Mouse (Mus musculus) heart, postnatal 4 days (tissue): ENCODE measurements around the gene Dab1. TPM values are rescaled to one million over a fixed set of nuclear protein-coding genes. Genes with fewer than 3 reads are reported as not detected.

Experiments used
- DNase-seq: peaks from one replicate; pipeline ENCODE4 v3.0.0; 2021
- total RNA-seq, 2 experiments: library from RNA; stranded (reverse); gene quantifications; 2 replicates each; pipeline ENCODE4 v1.2.3; 2021

Gene Dab1
- total RNA-seq = under 1 TPM; 0.29 to 0.67 TPM

- DNase-seq = no peak
Measured at GRCm38 (mm10) chr4:103619321-103619945, at the start of gene Dab1. Dab1 (plus strand) TSS chr4:103619359.

- peak; percentile 58 for DNase-seq
Measured at GRCm38 (mm10) chr4:103571721-103572352, 47.3 kb upstream of the Dab1 start.

- no peak for DNase-seq
Measured at GRCm38 (mm10) chr4:103575556-103575955, 43.6 kb upstream of the Dab1 start.

- DNase-seq = no peak
Measured at GRCm38 (mm10) chr4:103576305-103576704, 42.9 kb upstream of the Dab1 start.

- no peak for DNase-seq
Measured at GRCm38 (mm10) chr4:103577111-103577815, 41.9 kb upstream of the Dab1 start.

GRCm38 (mm10) chr4:103577821-103578220 lies 41.3 kb upstream of the Dab1 start:
- no peak for DNase-seq

- no peak for DNase-seq
Measured at GRCm38 (mm10) chr4:103580021-103580420, 39.1 kb upstream of the Dab1 start.

- DNase-seq = no peak
Measured at GRCm38 (mm10) chr4:103615011-103615410, 4.1 kb upstream of the Dab1 start.

- DNase-seq = peak; percentile 7
Measured at GRCm38 (mm10) chr4:103619946-103620371, 800 bp downstream of the Dab1 start.

- DNase-seq = no peak
Measured at GRCm38 (mm10) chr4:103620590-103621155, 1.5 kb downstream of the Dab1 start.

- DNase-seq = no peak
Measured at GRCm38 (mm10) chr4:103621586-103621985, 2.4 kb downstream of the Dab1 start.

GRCm38 (mm10) chr4:103630177-103630576 lies 11.0 kb downstream of the Dab1 start:
- DNase-seq = no peak

GRCm38 (mm10) chr4:103636168-103636776 lies 17.1 kb downstream of the Dab1 start:
- DNase-seq = no peak

- no peak for DNase-seq
Measured at GRCm38 (mm10) chr4:103648209-103648896, 29.2 kb downstream of the Dab1 start.

GRCm38 (mm10) chr4:103655740-103656139 lies 36.6 kb downstream of the Dab1 start:
- no peak for DNase-seq

GRCm38 (mm10) chr4:103661386-103661785 lies 42.2 kb downstream of the Dab1 start:
- DNase-seq = no peak

GRCm38 (mm10) chr4:103667438-103667837 lies 48.3 kb downstream of the Dab1 start:
- no peak for DNase-seq

GRCm38 (mm10) chr4:103677195-103677594 lies 58.0 kb downstream of the Dab1 start:
- DNase-seq = no peak

GRCm38 (mm10) chr4:103678501-103678900 lies 59.3 kb downstream of the Dab1 start:
- no peak for DNase-seq

GRCm38 (mm10) chr4:103685136-103685535 lies 66.0 kb downstream of the Dab1 start:
- no peak for DNase-seq

GRCm38 (mm10) chr4:103691717-103692116 lies 72.6 kb downstream of the Dab1 start:
- DNase-seq = peak; percentile 9

- DNase-seq = no peak
Measured at GRCm38 (mm10) chr4:103699755-103700154, 80.6 kb downstream of the Dab1 start.
